Mouse (Mus musculus) fat pad, adult 2 months (tissue): Measurements from ENCODE around the gene Apbb1.

Experiments used
- DNase-seq: peaks from one replicate; pipeline ENCODE4 v3.0.0-alpha.2; 2011; ENCODE audit warnings: low read depth, low spot score; ENCODE audit errors: extremely low read depth

Apbb1 gene

DNA sequence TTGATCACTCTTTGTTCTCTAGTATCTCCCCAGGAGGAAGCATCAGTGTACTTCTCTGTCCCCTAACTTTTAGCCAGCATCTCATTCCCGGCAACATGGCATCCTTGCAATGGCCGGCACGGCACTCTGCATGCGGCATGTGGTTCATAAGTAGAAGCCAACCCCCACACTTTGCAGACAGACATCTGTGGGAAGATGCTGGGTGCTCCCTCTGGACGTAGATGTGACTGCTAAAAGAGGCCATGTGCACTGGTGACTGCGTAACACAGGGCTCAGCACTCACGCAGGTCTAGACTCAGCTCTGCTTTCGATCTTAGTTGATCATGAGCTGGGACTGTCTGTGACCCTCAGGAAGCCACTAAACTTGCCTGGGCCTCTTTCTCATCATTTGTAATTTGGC is 8.5 kb downstream of the Apbb1 start:
- DNase-seq = no peak

DNA sequence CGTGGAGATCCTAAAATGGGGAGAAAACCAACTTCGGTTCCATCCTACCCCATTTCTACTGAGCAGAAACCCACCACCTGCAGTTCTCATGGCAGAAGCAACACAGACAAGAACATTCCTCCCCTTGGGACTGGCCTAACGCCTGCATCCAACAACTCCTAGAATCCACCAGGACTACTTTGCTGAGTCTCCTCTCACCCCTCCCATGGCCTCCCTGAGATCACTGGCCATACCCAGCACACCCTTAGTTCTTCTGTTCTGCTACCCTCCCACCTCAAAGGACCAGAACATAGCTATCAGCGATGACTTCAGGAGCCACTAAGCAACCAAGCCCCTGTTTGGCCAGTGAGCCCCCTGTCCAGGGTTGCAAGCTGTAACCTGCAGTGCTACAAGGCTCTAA is 10.7 kb downstream of the Apbb1 start:
- no peak for DNase-seq

DNA sequence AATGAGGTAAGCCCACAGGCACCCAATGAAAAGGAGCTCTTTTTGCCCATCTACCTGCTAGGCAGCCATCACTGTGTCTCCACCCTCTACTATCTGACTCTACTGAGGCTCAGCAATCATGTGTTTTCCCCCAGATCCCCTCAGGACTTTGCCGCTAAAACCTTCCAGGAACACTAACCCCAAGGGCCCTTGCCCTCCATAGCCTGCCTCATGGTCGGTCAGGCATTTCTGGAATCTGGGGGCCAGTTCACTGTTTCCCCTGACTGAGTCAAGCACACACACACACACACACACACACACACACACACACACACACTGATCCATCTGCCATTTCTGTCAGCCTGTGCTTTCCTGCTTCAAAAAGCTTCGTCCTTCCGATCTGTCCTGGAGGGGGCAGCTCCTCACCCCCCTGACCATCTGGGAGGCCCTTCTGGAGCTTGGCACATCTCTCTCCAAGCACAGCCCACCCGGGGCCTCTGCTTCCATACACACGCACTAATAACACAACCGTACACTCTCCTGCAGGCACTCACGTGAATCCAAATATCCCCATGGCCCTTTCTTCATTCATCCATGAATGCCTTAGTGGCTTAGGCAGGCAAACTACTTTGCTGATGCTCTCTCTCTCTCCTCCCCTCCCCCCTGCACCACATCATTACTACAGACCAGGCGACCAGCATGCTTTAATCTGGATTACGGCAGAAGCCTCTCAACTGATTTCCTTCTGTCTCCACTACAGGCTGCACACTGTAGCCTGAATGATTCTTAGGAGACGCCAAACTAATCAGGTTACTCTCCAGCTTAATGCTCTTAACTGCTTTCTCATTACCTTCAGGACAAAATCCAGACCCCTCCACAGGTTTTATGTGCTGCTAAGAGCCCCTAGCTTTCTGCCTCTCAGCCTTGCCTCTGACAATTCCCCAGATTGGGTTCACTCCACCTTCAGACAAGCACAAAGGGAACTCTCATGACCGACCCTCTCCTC is 11.6 kb downstream of the Apbb1 start:
- no peak for DNase-seq

DNA sequence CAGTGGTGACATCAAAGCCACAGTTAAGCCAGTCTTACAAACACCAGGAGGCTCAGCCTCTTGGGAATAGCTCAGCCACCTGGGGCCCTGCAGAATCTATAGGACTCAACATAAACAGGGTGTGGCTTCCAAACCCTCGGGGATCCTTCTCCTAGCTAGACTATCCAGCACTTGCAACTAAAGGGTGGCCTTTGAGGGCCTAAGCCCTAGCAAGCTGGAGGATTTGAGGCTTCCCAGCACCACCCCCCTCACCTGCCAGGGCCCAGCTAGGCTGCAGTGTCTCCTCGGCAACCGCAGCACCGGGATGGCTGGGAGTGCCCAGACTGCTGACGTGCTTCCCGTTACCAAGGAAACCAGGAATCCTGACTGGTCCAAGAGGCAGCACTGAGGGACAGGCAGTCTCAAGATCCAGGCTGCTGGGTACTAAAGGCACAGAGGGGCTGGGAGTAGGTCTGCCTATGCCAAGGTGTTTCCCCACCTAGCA is 12.4 kb downstream of the Apbb1 start:
- no peak for DNase-seq

DNA sequence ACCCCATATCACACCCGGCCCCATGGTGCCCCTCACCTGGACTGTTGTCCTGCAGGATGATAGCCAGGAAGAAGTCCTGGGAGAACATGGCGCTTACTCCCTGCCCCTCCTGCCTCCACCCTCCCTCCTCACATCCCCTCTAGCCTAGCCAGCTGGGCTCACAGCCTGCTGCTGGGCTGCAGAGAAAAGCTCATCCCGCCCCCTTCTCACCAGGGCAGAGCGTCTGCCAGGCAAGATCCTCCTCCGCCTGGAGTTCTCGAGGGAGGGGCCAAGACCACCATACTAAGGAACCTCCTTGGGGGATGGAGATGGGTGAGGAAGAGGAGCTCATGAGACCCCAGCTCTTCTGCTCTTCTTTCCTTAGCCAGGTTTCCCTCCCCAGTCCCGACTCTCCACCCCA is 12.9 kb downstream of the Apbb1 start:
- no peak for DNase-seq

DNA sequence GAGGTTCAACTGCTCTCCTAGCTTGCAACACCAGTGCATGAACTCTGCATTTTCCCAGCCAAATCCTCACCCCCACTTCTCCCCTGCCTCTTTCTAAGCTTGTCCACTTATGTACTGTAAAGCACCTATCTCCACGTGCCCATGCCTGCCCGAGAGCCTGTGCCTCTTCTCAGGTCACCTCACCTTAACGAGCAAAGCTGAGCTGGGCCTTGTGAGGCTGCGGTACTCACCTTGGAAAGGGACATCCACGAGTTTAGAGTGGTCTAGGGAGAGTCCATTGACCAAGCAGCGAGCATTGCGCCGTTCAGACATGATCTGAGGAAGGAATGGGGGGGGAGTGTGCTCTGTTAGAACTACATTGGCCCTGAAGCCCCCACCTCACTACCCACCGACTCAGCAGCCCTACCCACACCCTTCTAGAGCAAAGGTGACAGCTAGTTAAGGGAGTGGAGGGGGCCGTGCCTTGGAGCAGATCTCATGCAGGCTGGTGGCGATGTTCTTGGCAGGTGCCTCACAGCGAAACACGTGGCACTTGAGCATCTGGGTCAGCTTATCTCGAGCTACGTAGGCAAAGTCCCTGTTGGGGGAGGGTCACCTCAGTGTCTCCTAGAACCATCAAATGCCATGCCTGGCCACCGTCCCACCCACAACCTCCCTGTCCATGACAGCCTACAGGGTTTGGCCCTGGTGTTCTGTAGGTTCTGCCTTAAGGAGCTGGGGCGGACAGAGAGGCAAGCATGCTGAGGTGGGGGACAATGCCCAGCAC is 16.2 kb downstream of the Apbb1 start:
- no peak for DNase-seq

DNA sequence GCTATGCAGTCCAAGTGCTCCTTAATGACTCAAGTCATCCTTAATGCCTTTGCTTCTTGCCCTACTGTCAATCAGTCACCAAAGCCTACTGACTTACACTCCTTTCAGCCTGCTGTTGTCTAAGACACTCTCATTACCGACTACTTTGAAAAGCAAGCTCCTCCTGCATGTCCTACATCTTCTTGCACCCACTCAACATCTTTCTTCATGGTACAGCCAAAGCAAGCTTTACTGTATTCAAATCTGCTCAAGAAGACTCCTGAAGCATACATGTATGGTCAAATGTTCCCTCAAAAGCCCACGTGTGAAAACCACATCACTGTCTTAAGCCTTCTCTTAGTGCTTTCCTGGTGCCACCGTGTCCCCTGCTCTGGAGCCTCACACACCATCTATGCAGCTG is 18.1 kb downstream of the Apbb1 start:
- no peak for DNase-seq

DNA sequence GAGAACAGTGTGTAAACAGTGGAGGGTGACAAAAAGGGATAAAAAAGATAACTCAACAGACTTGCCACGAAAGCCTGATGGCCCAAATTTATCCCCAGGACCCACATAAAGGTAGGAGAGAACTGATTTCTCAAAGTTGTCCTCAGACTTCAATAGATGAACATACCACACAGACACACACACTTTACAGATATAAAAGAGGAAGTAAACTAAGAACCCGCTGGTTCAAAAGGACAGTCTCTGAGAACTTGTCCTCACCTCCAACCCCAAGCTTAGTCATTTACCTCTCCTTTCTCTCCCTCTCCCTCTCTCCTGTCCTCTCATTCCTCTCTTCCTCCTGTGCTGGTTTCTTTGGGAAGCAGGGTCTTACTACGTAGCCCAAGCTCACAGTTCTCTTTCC is 19.1 kb downstream of the Apbb1 start:
- DNase-seq = no peak

DNA sequence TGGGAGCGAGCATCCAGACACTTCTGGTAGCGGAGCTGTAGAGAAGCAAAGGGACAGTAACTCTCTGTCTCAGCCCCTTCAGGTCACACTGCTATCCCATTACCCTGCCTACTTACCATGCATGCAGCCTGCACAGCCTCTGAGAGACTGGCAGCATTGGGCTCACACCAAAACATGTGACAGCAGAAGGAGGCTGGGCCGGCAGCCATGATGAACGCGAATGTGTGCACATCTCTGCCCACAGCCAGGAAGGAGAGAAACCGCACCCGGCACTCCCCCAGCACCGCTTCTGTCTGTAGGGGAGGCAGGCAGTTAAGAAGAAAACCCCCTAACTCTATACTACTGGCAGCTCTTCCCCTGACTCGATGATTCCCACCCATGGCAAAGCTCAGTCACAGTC is 22.4 kb downstream of the Apbb1 start:
- no peak for DNase-seq

DNA sequence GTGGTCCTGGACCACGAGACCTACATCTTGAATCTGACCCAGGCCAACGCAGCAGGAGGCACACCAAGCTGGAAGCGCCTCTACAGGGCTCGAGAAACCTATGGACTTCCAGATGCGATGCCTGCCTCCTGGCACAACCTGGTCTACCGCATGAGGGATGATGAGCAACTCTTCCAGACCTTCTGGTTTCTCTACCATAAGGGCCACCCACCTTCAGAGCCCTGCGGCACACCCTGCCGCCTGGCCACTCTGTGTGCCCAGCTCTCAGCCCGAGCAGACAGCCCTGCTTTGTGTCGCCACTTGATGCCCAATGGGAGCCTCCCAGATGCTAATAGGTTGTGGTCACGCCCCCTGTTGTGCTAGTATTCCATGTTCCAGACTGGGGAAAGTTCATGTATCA is 23.8 kb downstream of the Apbb1 start:
- no peak for DNase-seq

DNA sequence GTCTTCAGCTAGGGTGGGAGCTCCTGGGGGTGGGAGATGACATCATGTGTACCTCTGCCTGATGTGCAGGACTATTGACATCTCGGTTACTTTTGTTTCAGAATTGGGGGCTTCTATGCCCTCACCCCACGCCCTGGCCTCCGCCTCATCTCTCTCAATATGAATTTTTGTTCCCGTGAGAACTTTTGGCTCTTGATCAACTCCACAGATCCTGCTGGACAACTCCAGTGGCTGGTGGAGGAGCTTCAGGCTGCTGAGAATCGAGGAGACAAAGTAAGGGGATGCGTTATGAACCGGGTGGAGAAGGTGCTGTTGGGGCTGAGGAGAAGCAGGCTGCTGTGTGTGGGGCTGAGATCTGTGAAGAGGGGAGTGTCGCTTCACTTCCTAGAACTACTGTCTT is 25.0 kb downstream of the Apbb1 start:
- DNase-seq = no peak

DNA sequence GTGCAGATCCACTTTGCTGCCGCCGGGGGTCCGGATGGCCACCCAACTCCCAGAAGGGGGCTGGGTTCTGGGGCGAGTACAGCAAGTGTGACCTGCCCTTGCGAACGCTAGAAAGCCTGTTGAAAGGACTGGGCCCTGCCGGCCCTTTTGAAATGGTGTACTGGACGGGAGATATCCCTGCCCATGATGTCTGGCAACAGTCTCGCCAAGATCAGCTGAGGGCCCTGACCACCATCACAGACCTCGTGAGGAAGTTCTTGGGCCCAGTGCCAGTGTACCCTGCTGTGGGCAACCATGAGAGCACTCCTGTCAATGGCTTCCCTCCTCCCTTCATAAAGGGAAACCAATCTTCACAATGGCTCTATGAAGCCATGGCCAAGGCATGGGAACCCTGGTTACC is 25.9 kb downstream of the Apbb1 start:
- DNase-seq = no peak

DNA sequence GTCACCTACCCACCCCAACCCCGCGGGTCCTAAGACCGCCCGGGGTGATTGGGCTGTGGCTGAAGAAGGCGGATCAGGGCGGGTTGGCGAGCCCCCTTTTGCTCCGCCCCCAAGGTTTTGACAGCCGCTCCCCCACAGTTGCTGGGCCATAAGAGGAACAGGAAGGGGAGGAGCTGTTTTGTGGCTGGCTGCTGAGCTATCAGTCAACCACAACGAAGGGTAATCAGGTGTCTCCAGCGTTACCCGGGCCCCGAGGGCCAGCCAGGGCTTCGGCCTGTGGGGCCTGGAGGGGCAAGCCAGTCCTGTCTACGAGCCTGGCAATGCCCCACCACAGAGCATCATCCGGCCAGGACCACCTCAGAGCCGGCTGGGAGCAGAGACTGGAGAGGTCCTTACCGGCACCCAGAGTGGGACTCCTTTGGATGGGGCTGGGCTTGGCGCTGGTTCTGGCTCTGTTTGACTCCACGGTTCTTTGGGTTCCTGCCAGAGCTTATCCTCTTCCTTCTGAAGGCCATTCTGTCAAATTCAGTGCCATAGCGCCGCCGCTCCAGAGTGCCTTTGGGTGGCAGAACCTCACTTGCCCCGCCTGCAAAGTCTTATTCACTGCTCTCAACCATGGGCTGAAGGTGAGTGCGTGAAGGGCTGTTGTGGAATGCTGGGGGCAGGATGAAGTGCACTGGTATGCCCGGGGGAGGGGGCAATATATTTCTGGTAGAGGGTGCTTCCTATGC is 27.1 kb downstream of the Apbb1 start, which contains the start of gene Smpd1:
Gene Smpd1, plus strand, starts transcription at position 149 of the 731 bp plus-strand sequence.
- DNase-seq = no peak

DNA sequence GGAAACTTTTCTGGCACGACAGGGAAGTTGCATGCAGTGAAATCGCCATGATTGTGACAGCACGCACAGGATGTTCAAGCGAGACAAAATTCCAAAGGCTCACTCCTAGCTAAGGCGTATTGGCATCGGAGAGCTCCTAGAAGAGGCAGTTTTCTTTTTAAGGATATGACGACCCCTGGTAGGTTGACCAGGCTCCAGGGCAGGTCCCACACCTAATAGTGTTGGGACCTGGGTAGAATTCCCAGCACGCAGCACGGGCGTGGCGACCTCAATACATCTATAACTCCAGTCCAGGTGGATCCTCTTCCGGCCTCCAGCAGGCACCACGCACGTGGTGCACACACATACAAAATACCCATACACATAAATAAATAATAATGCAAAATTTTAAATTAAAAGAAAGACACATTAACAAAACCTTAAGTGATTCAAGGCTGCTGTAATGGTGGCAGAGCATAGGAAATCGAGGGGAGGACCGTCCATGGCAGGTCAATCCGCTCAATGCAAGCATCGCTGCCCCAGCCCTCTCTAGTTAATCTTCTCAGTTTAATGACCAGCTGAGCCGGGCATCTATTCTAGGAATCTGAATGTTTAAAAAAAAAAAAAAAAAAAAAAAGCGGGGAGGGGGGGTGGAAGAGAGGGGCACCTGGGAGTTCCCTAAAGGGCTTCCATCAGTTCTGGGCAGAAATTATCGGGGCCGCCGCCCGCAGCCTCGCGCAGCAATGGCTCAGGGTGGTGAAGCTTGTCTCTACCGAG is 27.8 kb downstream of the Apbb1 start:
- DNase-seq = no peak

DNA sequence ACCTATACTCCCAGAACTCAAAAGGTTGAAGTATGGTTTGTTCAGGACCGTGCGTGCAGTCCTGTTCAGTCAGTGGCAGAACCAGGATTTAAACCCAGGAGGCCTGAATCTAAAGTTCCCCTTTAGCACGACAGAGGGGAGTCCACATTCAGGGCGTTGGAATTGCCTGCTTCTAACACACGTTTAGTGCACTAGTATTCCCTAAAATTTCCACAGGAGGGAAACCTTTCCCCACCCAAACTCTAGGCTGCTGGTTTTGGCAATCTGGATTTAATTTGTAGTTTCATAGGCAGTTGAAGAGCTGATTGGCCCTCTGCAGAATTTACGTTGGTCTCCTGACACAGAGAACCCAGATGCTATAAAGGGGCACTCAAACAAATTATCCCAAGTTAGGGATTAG is 32.4 kb downstream of the Apbb1 start:
- no peak for DNase-seq

DNA sequence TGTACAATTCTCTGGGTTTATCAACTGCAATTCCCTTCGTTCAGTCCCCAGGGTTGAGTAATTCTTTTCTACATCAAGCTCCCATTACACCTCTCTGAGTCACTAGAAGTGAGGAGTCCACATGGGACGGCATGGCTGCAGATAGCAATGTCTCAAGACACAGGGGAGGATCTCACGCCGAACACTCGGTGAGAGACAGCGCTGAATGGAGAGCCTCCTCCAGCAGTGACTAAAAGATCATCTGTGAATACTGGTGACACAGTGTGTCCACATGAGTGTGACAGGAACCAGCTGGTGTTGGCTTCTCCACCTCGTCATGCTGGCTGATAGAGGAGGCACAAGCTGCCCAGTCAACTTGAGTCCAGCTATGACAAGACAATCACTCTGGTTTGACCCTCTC is 33.5 kb downstream of the Apbb1 start:
- DNase-seq = no peak

DNA sequence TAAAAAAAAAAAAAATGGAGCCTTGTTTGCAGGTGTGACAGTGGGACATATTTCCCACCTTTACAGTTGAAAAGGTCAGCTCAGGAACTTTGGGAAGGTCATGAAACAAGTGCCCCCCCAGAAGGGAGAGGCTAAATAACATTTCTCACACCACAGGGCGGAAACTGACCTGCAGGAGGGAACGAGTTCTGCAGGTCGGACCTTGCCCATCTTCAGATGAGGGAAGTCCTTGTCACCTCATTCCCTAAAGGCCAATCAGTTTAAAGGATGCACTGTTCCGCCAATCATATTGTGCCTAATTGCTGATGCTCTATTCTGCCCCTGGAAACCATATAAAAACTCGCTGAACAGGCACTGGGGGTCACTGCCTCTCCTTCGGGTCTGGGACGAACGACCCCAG is 35.5 kb downstream of the Apbb1 start:
- DNase-seq = no peak

DNA sequence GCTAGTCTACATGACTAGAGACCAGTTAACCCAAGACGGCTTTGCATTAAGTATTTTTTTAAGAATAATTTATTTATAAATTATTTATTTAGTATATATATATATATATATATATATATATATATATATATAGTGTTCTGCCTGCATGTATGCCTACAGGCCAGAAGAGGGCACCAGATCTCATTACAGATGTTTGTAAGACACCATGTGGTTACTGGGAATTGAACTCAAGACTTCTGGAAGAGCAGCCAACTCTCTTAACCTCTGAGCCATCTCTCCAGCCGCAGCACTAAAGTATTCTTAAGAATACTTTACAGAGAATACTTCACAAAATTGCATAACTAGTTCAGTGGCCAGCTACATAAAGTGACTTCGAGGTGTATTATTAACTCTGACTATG is 47.3 kb downstream of the Apbb1 start:
- no peak for DNase-seq

DNA sequence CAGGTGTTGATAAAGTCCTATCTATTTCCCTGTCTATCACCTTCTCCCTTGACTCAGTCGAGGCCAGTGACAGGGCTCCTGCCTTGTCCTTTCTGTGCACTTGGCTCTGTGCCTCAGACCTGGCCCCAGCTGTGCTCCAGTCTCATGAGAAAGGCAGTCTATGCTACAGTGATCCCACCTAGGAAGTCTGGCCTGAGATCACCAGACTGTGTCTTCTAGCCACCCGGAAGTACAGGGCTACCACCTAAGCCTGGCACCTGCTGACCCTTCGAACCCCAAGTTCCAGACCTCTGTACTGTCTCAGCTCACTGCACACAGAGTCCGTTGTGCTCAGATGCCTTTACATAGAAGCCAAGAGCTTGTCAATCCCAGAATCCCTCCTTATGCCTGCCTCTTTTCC is 53.4 kb downstream of the Apbb1 start:
- DNase-seq = no peak

DNA sequence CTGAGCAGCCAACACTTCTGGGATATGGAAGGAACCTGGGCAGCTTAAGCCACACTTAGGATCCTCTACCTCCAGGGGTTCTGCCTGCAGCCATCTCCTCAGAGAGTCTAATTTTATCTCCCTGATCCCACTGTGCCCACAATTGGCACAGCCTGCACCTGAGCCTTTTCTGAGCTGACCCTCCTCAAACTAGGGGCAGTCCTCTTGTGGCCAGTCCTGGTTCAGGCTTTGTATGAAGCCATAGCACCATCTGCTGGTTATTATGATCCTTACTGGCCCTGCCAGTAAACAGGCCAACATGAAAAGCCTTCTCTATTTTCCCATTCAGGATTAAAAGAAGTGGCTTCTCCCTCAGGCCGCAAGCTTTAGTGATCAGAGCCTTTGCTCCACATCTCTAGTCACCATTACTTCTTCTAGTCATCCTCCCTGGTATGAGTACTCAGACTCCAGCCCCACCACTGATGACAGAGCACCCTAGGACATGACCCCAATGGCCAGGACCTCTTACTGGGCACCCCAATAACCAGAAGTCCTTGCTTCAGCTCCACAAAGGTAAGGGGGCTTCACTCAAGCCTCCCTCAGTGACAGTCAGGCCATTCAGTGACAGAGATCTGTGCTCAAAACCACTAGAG is 54.0 kb downstream of the Apbb1 start:
- no peak for DNase-seq
